Mouse (Mus musculus) E14TG2a.4 (cell line): ENCODE measurements around the gene Olfr1404.
"Not testable (repeated sequence)": the region's sequence is repeated elsewhere in the genome, so short reads cannot be mapped to it uniquely, and the experiment has no call there.

Source experiments
- H3K27me3 ChIP-seq: 2 replicates; pipeline ENCODE4 v1.6.1; 2014; ENCODE audit warnings: low read length, control low read depth; ENCODE audit not compliant: insufficient read depth
- H3K36me3 ChIP-seq: 2 replicates; pipeline ENCODE4 v1.6.1; 2014; ENCODE audit warnings: low read length, control low read depth; ENCODE audit not compliant: insufficient read depth
- H3K4me1 ChIP-seq: replicated peaks from 2 replicates; pipeline ENCODE4 v1.6.1; 2014; ENCODE audit warnings: low read depth, low read length, control low read depth
- H3K4me3 ChIP-seq: replicated peaks from 2 replicates; pipeline ENCODE4 v1.5.1; 2014; ENCODE audit warnings: mild to moderate bottlenecking, low read length
- H3K9me3 ChIP-seq: 2 replicates; pipeline ENCODE4 v1.6.1; 2014; ENCODE audit warnings: low read length, control low read depth
- CTCF ChIP-seq: conservative IDR thresholded peaks from 2 replicates; pipeline ENCODE4 v1.5.1; 2014; ENCODE audit warnings: low read length
- NANOG ChIP-seq: IDR thresholded peaks from 2 replicates; pipeline ENCODE4 v1.6.1; 2014; ENCODE audit warnings: borderline replicate concordance, low read length, mixed read lengths
- POU5F1 ChIP-seq: IDR thresholded peaks from 2 replicates; pipeline ENCODE4 v1.6.1; 2014; ENCODE audit warnings: low read length, borderline replicate concordance

The Olfr1404 gene

GRCm38 (mm10) chr1:173212092-173212491 is at the start of gene Olfr1404:
Gene Olfr1404, plus strand, starts transcription at chr1:173212392.
- H3K4me3 ChIP-seq: no peak within 1 kb of the TSS
- no peaks in the 10 kb centered on the region for H3K36me3 ChIP-seq
- H3K27me3 ChIP-seq: no peaks in the 10 kb centered on the region
- no peaks in the 10 kb centered on the region for H3K4me1 ChIP-seq
- no peak for TF ChIP-seq CTCF
- TF ChIP-seq NANOG: no peak
- no peak for TF ChIP-seq POU5F1
- H3K9me3 ChIP-seq: no peaks in the 10 kb centered on the region

- H3K9me3 ChIP-seq: no peaks in the 10 kb centered on the region
- H3K4me3 ChIP-seq: no peak overlapping the region
- TF ChIP-seq POU5F1 (no peak), CTCF (no peak), NANOG (no peak)
- H3K27me3 ChIP-seq: no peaks in the 10 kb centered on the region
- no peaks in the 10 kb centered on the region for H3K36me3 ChIP-seq
- H3K4me1 ChIP-seq: no peaks in the 10 kb centered on the region
Observed at GRCm38 (mm10) chr1:173174154-173174842, 37.9 kb upstream of the Olfr1404 start.

GRCm38 (mm10) chr1:173190540-173190939 is 21.7 kb upstream of the Olfr1404 start, which contains the start of gene Olfr1406:
Gene Olfr1406, minus strand, starts transcription at chr1:173190640.
- Histone ChIP-seq H3K9me3 (no peaks in the 10 kb centered on the region), H3K36me3 (no peaks in the 10 kb centered on the region), H3K4me1 (no peaks in the 10 kb centered on the region; the same call in 1 of the 2 replicates), H3K27me3 (no peaks in the 10 kb centered on the region), H3K4me3 (no peak within 1 kb of the TSS)
- TF ChIP-seq POU5F1: no peak

- H3K4me1 ChIP-seq: no peaks in the 10 kb centered on the region; the same call in 1 of the 2 replicates
- no peaks in the 10 kb centered on the region for H3K9me3 ChIP-seq
- TF ChIP-seq CTCF: no peak
- H3K36me3 ChIP-seq: no peaks in the 10 kb centered on the region
- H3K27me3 ChIP-seq: no peaks in the 10 kb centered on the region
- no peak overlapping the region for H3K4me3 ChIP-seq
Observed at GRCm38 (mm10) chr1:173192059-173192458, 20.1 kb upstream of the Olfr1404 start.

GRCm38 (mm10) chr1:173196359-173196758 is 15.8 kb upstream of the Olfr1404 start:
- TF ChIP-seq CTCF (no peak), NANOG (no peak), POU5F1 (no peak)
- Histone ChIP-seq H3K9me3 (no peaks in the 10 kb centered on the region), H3K4me3 (no peak overlapping the region), H3K4me1 (no peaks in the 10 kb centered on the region; the same call in 1 of the 2 replicates), H3K27me3 (no peaks in the 10 kb centered on the region), H3K36me3 (no peaks in the 10 kb centered on the region)

- Histone ChIP-seq H3K9me3 (no peaks in the 10 kb centered on the region), H3K27me3 (no peaks in the 10 kb centered on the region), H3K36me3 (no peaks in the 10 kb centered on the region), H3K4me1 (no peaks in the 10 kb centered on the region; the same call in 1 of the 2 replicates), H3K4me3 (no peak within 1 kb of the TSS)
- TF ChIP-seq NANOG: no peak
- no peak for TF ChIP-seq POU5F1
- no peak for TF ChIP-seq CTCF
Observed at GRCm38 (mm10) chr1:173197508-173197907, 14.7 kb upstream of the Olfr1404 start, which contains the start of gene Olfr218. Gene Olfr218, plus strand, starts transcription at chr1:173197808.

GRCm38 (mm10) chr1:173216481-173216880 is 4.3 kb downstream of the Olfr1404 start:
- H3K4me1 ChIP-seq: no peaks in the 10 kb centered on the region
- H3K9me3 ChIP-seq: no peaks in the 10 kb centered on the region
- H3K4me3 ChIP-seq: no peak overlapping the region
- no peaks in the 10 kb centered on the region for H3K27me3 ChIP-seq
- TF ChIP-seq POU5F1 (no peak), NANOG (no peak), CTCF (no peak)
- H3K36me3 ChIP-seq: no peaks in the 10 kb centered on the region

GRCm38 (mm10) chr1:173227081-173227480 is 14.9 kb downstream of the Olfr1404 start, which contains the start of gene Fcer1a:
Gene Fcer1a, minus strand, starts transcription at chr1:173227214.
- no peaks in the 10 kb centered on the region for H3K36me3 ChIP-seq
- no peak within 1 kb of the TSS for H3K4me3 ChIP-seq
- H3K4me1 ChIP-seq: no peaks in the 10 kb centered on the region
- no peak for TF ChIP-seq NANOG
- TF ChIP-seq CTCF: no peak
- no peak for TF ChIP-seq POU5F1
- H3K9me3 ChIP-seq: no peaks in the 10 kb centered on the region
- H3K27me3 ChIP-seq: no peaks in the 10 kb centered on the region

GRCm38 (mm10) chr1:173237004-173237403 is 24.8 kb downstream of the Olfr1404 start:
- H3K4me3 ChIP-seq, H3K9me3 ChIP-seq, H3K27me3 ChIP-seq, H3K36me3 ChIP-seq, H3K4me1 ChIP-seq: not testable (repeated sequence)
